Mouse (Mus musculus): ENCODE measurements around the gene Gm45521. TPM values are rescaled to one million over a fixed set of nuclear protein-coding genes. Genes with fewer than 3 reads are reported as not detected.
"Not testable (repeated sequence)": the region's sequence is repeated elsewhere in the genome, so short reads cannot be mapped to it uniquely, and the experiment has no call there.

Gm45521 gene
- polyA plus RNA-seq, 1 experiment from 2014 or later: 0.37 TPM

DNA sequence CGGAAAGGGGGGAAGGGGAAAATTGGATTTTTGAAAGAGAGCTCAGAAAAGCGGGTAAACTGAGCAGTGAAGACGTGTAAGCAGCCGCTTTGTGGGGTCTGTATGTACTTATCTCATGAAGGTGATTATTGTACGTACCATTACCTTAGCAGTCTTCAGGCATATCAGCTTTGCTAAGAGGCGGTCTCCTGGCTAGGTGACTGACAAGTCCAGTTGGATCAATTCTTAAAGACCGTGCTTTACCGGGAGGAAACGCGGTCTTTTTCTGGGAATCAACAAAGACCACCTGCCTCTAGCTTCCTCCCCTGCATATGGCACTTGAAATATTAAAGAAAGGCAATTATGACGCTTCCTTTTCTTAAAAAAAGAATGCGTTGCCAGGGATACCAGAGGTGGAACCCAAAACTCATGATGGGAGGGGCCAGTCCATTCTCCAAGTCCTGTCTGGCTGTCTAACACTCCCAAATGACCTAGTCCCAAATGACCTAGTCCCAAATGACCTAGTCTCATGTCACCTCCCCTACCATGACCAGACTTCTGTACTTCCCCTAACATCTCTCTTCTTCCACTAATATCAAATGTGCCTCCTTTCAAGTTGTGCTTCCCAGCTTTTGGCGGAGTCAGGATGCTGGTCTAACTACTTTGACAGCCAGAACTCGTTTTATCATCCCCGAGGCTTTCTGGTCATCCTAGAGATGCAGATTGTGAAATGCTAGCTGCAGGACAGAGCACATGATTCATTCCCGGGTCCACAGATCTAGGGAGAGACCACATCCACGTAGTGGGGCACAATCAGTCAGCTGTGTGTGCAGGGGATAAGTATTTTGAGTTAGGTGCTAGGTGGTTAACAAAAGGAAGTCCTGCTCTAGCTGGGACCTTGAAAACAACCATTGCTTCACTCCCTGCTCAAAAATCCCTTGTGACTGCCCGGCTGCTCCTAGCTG is 46.9 kb downstream of the Gm45521 start:
- H3K36me3 ChIP-seq: no peaks in the 10 kb centered on the region
- H3K27ac ChIP-seq (replicated peaks): peak overlapping the region; percentile 76; the same call in 1 of the 2 replicates
- H3K4me1 ChIP-seq: peaks cover 29% of the 10 kb centered on the region
- H3K27me3 ChIP-seq (ENCODE audit: low read depth, poor library complexity, severe bottlenecking): peaks cover 48% of the 10 kb centered on the region
- no peak for DNase-seq (ENCODE audit: low spot score)
- H3K9me3 ChIP-seq (replicated peaks): no peaks in the 10 kb centered on the region
- peak overlapping the region; percentile 64 for H3K4me3 ChIP-seq
- WGBS: 56% methylated on average over 18 of the region's 18 CpGs

GRCm38 (mm10) chr14:8006061-8006460 is 49.0 kb downstream of the Gm45521 start:
- H3K27ac ChIP-seq (replicated peaks); H3K4me3 ChIP-seq; H3K36me3 ChIP-seq; DNase-seq (ENCODE audit: low spot score); H3K9me3 ChIP-seq (replicated peaks): not testable (repeated sequence)
- whole genome bisulfite sequencing: 64% methylated on average over 3 of the region's 3 CpGs
- H3K27me3 ChIP-seq (ENCODE audit: low read depth, poor library complexity, severe bottlenecking): peaks cover 27% of the 10 kb centered on the region
- peaks cover 28% of the 10 kb centered on the region for H3K4me1 ChIP-seq

DNA sequence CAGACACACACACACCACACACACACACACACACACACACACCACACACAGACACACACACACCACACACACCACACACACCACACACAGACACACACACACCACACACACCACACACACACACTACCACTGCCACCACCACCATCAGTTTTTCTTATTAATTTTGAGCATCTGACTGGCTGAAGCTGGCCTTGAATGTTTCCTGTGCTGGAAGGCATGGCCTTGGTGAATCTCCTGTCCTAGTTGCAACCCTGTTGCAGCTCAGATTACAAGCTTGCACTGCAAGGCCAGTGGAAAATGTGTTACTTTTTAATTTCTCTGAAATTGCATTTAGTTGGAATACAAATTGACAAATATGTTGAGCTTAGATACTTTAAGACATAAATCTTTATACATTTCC is 50.0 kb downstream of the Gm45521 start:
- Histone ChIP-seq H3K9me3 (replicated peaks) (no peaks in the 10 kb centered on the region), H3K27ac (replicated peaks) (no peak overlapping the region), H3K36me3 (no peaks in the 10 kb centered on the region), H3K4me3 (no peak overlapping the region), H3K4me1 (peaks cover 24% of the 10 kb centered on the region), H3K27me3 (ENCODE audit: low read depth, poor library complexity, severe bottlenecking) (peaks cover 17% of the 10 kb centered on the region)
- no peak for DNase-seq (ENCODE audit: low spot score)

GRCm38 (mm10) chr14:8007486-8007885 is 50.4 kb downstream of the Gm45521 start:
- no peaks in the 10 kb centered on the region for H3K36me3 ChIP-seq
- no peaks in the 10 kb centered on the region for H3K9me3 ChIP-seq (replicated peaks)
- H3K27me3 ChIP-seq (ENCODE audit: low read depth, poor library complexity, severe bottlenecking): peaks cover 13% of the 10 kb centered on the region
- 84% methylated on average over 2 of the region's 2 CpGs for WGBS
- H3K27ac ChIP-seq (replicated peaks): no peak overlapping the region
- peaks cover 21% of the 10 kb centered on the region for H3K4me1 ChIP-seq
- H3K4me3 ChIP-seq: no peak overlapping the region
- DNase-seq (ENCODE audit: low spot score): no peak

DNA sequence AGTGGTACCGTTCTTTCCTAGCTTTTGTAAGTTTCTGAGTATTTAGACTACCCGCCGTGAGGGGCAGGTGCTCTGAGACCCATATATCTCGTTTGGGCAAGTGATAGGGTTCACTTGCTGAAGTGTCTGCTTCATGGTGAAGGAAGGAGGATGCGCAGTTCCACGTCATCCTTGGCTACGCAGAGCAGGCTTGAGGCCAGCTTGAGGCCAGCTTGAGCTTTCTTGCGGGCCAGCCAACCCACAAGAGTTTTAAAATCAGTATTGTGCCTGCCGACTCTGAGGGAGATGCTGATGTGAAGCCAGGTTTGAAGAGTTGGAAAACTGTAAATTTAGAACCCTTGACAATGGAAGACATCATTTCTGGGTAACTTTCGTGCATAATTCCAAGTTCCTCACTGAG is 50.8 kb downstream of the Gm45521 start:
- H3K4me1 ChIP-seq: peaks cover 17% of the 10 kb centered on the region
- no peaks in the 10 kb centered on the region for H3K9me3 ChIP-seq (replicated peaks)
- no peaks in the 10 kb centered on the region for H3K36me3 ChIP-seq
- peaks cover 11% of the 10 kb centered on the region for H3K27me3 ChIP-seq (ENCODE audit: low read depth, poor library complexity, severe bottlenecking)
- no peak for DNase-seq (ENCODE audit: low spot score)
- H3K4me3 ChIP-seq: no peak overlapping the region
- WGBS: 88% methylated on average over 10 of the region's 10 CpGs
- H3K27ac ChIP-seq (replicated peaks): no peak overlapping the region

Other genes starting within 250 kb of the Gm45521 start
- not detected in 2 replicates for gene Gm26661, start 165.7 kb upstream of the Gm45521 start, polyA plus RNA-seq (2016; fragmentation: Nextera tagmentation; extraction: Ambion mirVana)
- gene Flnb, start 139.3 kb upstream of the Gm45521 start, polyA plus RNA-seq (2016; fragmentation: Nextera tagmentation; extraction: Ambion mirVana): 13.8 and 17.0 TPM in 2 replicates
- gene Dnase1l3, start 37.3 kb downstream of the Gm45521 start, polyA plus RNA-seq (2016; fragmentation: Nextera tagmentation; extraction: Ambion mirVana): 0.05 TPM in 1 of 2 replicates, not detected in the other
- gene Abhd6, start 45.6 kb downstream of the Gm45521 start, polyA plus RNA-seq (2016; fragmentation: Nextera tagmentation; extraction: Ambion mirVana): 14.7 and 16.6 TPM in 2 replicates
- gene Rpp14, start 123.1 kb downstream of the Gm45521 start, polyA plus RNA-seq (2016; fragmentation: Nextera tagmentation; extraction: Ambion mirVana): 57.5 and 60.1 TPM in 2 replicates
- gene Pxk, start 140.9 kb downstream of the Gm45521 start, polyA plus RNA-seq (2016; fragmentation: Nextera tagmentation; extraction: Ambion mirVana): 14.7 and 17.8 TPM in 2 replicates
- 214 and 225 TPM in 2 replicates for gene Pdhb, start 215.7 kb downstream of the Gm45521 start, polyA plus RNA-seq (2016; fragmentation: Nextera tagmentation; extraction: Ambion mirVana)